Mouse (Mus musculus): ENCODE measurements at regions not wholly inside any gene's neighbourhood (a gene's known extent, or its start where the extent isn't known, plus 50 kb on each side); places are given as distances from the start of the nearest gene placed in this dataset.
A peak's percentile ranks its signal among the peaks of the same experiment; 100 is the strongest.
"Not testable (repeated sequence)": the region's sequence is repeated elsewhere in the genome, so short reads cannot be mapped to it uniquely, and the experiment has no call there.

DNA sequence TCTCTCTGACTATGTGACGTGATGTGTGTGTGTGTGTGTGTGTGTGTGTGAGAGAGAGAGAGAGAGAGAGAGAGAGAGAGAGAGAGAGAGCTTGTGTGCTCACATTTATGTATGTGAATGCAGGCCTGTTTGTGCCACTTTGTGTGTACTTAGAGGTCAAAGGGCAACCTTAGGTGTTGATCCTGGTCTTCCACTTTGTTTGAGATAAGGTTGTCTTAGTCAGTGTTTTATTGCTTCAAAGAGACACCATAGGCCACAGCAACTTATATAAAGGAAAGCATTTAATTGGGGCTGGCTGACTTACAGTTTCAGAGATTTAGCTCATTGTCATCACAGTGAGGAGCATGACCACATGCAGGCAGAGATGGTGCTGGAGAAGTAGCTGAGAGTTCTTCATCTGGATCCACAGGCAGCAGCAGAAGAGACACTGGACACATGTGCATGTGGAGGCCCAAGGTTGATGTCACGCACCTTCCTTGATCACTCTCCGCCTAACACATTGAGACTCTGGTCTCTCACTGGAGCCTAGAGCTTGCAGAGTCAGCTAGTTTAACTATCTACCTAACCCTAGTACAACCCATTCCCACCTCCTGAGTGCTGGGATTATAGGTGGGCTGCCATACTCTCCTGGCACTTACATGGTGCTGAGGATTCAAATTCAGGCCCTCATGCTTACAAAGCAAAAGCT lies 85.9 kb upstream of the Eif4g2 start:
- not testable (repeated sequence) for DNase-seq

DNA sequence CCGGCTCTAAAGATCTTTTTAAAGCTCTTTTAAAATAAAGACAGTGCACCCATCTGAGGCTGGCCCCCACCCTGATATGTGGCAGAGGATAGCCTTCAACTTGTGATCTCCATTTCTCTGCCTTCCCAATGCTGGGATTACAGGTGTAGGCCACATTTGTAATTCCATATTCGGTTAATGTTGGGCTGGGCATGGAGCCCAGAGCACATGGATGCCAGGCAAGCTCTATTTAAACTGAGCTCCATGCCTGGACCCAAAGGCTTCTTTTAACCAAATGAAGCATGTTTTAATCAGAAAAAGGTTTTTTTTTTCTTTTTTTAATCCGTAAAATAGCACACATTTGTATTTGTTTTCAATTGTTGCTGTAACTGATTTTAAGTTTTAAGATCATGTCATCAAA lies 82.2 kb upstream of the Eif4g2 start:
- DNase-seq = no peak

GRCm38 (mm10) chr7:111164276-111164675 lies 81.4 kb upstream of the Eif4g2 start:
- DNase-seq = no peak

- DNase-seq = no peak
These were observed 81.0 kb upstream of the Eif4g2 start for GRCm38 (mm10) chr7:111163861-111164260.

GRCm38 (mm10) chr7:111163321-111163720 lies 80.5 kb upstream of the Eif4g2 start:
- no peak for DNase-seq

- DNase-seq = no peak
These were observed 76.0 kb upstream of the Eif4g2 start for GRCm38 (mm10) chr7:111158791-111159286.

GRCm38 (mm10) chr7:111157754-111158325 lies 75.0 kb upstream of the Eif4g2 start:
- no peak for DNase-seq

GRCm38 (mm10) chr7:111157287-111157686 lies 74.5 kb upstream of the Eif4g2 start:
- peak; percentile 70 for DNase-seq

GRCm38 (mm10) chr7:111156472-111157231 lies 73.8 kb upstream of the Eif4g2 start:
- DNase-seq = peak; percentile 17

DNA sequence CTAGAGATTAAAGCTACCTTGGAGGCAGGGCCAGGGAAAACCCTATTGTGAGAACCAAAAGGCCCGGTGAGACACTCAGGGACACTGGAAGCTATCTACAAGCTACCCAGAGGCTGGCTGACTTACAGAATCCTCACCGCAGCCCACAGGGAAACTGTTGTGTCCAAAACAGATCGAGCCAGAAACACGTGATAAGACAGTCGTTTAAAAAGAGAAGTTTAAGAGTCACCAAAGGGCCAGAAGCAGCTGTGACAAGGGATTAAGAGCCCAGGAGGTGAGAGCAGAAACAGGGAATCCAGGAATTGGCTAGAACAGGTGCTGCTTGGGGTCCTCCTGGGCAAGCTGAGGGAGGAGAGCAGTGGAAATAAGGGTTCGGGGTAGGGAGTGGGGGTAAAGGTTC lies 73.2 kb upstream of the Eif4g2 start:
- no peak for DNase-seq

DNA sequence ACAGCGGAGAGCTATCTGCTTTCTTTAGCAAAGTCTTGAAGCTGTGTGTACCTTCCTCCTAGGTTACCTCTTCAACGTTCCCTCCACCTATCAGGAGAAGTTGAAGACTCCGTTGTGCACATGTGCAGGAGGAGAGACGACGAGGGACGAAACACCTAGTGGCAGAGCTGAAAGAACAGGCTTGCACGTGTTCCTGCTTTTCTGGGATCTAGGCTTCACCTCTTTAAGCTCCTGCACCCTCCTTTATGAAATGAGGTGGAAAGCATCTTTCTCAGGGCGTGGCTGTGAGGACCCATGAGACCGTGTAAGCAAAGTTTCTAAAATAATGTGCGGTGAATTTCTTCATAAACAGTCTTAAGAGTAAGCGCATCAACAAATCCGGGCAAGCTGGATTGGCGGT lies 71.4 kb upstream of the Eif4g2 start:
- DNase-seq = no peak

DNA sequence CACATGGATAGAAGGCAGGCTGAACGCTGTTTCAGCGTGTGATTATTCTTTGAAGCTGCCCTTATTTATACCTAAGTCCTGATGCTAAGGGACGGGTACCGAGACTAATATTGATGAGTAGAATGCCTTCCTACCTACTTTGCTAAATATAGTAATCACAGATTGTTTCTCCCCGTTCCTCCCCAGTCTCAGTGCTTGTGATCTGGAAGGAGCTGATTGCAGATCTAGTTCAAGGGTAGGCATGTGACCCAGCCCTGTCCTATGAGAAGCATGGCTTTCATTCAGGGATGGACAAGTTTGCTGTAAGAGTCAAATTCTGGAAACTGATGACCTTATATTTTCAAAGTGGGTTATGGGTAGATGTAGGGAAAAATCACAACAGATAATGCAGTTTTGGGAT lies 67.7 kb upstream of the Eif4g2 start:
- no peak for DNase-seq

- no peak for DNase-seq
These were observed 67.3 kb upstream of the Eif4g2 start for GRCm38 (mm10) chr7:111150115-111150514.

GRCm38 (mm10) chr7:111147593-111147992 lies 64.8 kb upstream of the Eif4g2 start:
- DNase-seq = no peak

- no peak for DNase-seq
These were observed 63.8 kb upstream of the Eif4g2 start for GRCm38 (mm10) chr7:111146670-111147069.

GRCm38 (mm10) chr7:111144216-111144615 lies 61.4 kb upstream of the Eif4g2 start:
- DNase-seq = no peak

GRCm38 (mm10) chr7:111141285-111141965 lies 58.6 kb upstream of the Eif4g2 start:
- no peak for DNase-seq

DNA sequence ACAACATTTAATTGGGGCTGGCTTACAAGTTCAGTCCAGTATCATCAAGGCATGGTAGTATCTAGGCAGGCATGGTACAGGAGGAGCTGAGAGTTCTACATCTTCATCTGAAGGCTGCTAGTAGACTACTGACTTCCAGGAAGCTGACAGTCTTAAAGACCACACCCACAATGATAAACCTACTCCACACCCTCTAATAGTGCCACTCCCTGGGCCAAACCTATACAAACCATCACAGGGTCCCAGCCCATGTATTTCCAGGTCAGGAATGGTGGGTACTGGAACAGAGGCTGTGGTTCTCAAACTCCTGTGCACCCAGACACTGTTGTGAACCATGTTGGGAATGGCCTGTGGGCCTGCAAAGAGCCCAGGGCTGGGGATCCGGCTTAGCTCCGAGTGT lies 55.2 kb upstream of the Eif4g2 start:
- no peak for DNase-seq

GRCm38 (mm10) chr7:111136066-111136639 lies 53.3 kb upstream of the Eif4g2 start:
- no peak for DNase-seq

GRCm38 (mm10) chr7:111134496-111134895 lies 51.7 kb upstream of the Eif4g2 start:
- no peak for DNase-seq
